Mouse (Mus musculus): ENCODE data around the gene Glb1l. TPM values are rescaled to one million over a fixed set of nuclear protein-coding genes. Genes with fewer than 3 reads are reported as not detected.

Gene Glb1l
- 14.7 and 15.0 TPM in 2 replicates for polyA plus RNA-seq (2014; fragmentation: Nextera tagmentation; extraction: Ambion mirVana)

- peak within 1 kb of the TSS; percentile 92 for H3K4me2 ChIP-seq (ENCODE audit: low read depth)
- no peak within 1 kb of the TSS for H3K27ac ChIP-seq (ENCODE audit: low read depth, low read length)
- H3K4me1 ChIP-seq (ENCODE audit: control insufficient read depth, insufficient read depth, low read length) = peaks cover 14% of the 10 kb centered on the region
- WGBS = 7% methylated on average over 42 of the region's 42 CpGs
- no peaks in the 10 kb centered on the region for H3K9me3 ChIP-seq (ENCODE audit: control insufficient read depth, low read length)
- ATAC-seq (ENCODE audit: insufficient read depth, low FRiP score, low TSS enrichment) (peak; percentile 96), DNase-seq (ENCODE audit: low spot score) (peak; percentile 95)
- peak within 1 kb of the TSS; percentile 93 for H3K9ac ChIP-seq (ENCODE audit: low read length)
- peak within 1 kb of the TSS; percentile 95 for H3K4me3 ChIP-seq (ENCODE audit: low read depth, low read length)
- peaks cover 10% of the 10 kb centered on the region for H3K36me3 ChIP-seq (ENCODE audit: control insufficient read depth, insufficient read depth, low read length)
- H3K27me3 ChIP-seq (ENCODE audit: control insufficient read depth, insufficient read depth, low read length) = no peaks in the 10 kb centered on the region
Measured at GRCm38 (mm10) chr1:75210136-75211087, at the start of gene Glb1l, which contains the start of gene Stk16. Gene Glb1l (minus strand): TSS chr1:75210813. Gene Stk16 (plus strand): TSS chr1:75210838.

GRCm38 (mm10) chr1:75255516-75256046 lies 45.0 kb upstream of the Glb1l start:
- ATAC-seq (ENCODE audit: insufficient read depth, low FRiP score, low TSS enrichment) = no peak

GRCm38 (mm10) chr1:75254625-75255013 lies 44.0 kb upstream of the Glb1l start:
- no peak for ATAC-seq (ENCODE audit: insufficient read depth, low FRiP score, low TSS enrichment)
- no peak overlapping the region for H3K9ac ChIP-seq (ENCODE audit: low read length)

More at GRCm38 (mm10) chr1:75255516-75256046, 45.0 kb upstream of the Glb1l start:
- peaks cover 2% of the 10 kb centered on the region; the same call in 1 of the 2 replicates for H3K4me1 ChIP-seq (ENCODE audit: control insufficient read depth, insufficient read depth, low read length)
- DNase-seq (ENCODE audit: low spot score) = no peak
- H3K4me2 ChIP-seq (ENCODE audit: low read depth) = no peak overlapping the region
- 70% methylated on average over 10 of the region's 10 CpGs for WGBS
- H3K4me3 ChIP-seq (ENCODE audit: low read depth, low read length) = no peak overlapping the region
- H3K36me3 ChIP-seq (ENCODE audit: control insufficient read depth, insufficient read depth, low read length) = no peaks in the 10 kb centered on the region
- no peaks in the 10 kb centered on the region for H3K27me3 ChIP-seq (ENCODE audit: control insufficient read depth, insufficient read depth, low read length)
- no peak overlapping the region for H3K9ac ChIP-seq (ENCODE audit: low read length)
- no peaks in the 10 kb centered on the region for H3K9me3 ChIP-seq (ENCODE audit: control insufficient read depth, low read length)
- no peak overlapping the region for H3K27ac ChIP-seq (ENCODE audit: low read depth, low read length)

GRCm38 (mm10) chr1:75253849-75254624 lies 43.4 kb upstream of the Glb1l start:
- no peaks in the 10 kb centered on the region for H3K36me3 ChIP-seq (ENCODE audit: control insufficient read depth, insufficient read depth, low read length)
- no peak overlapping the region for H3K9ac ChIP-seq (ENCODE audit: low read length)
- WGBS = 67% methylated on average over 16 of the region's 16 CpGs
- no peak overlapping the region for H3K4me3 ChIP-seq (ENCODE audit: low read depth, low read length)
- no peak overlapping the region for H3K4me2 ChIP-seq (ENCODE audit: low read depth)
- ATAC-seq (ENCODE audit: insufficient read depth, low FRiP score, low TSS enrichment) (0 out of 2 replicates have a peak, but pooled peaks have one; percentile 32), DNase-seq (ENCODE audit: low spot score) (peak; percentile 81)
- H3K9me3 ChIP-seq (ENCODE audit: control insufficient read depth, low read length) = no peaks in the 10 kb centered on the region
- no peaks in the 10 kb centered on the region for H3K27me3 ChIP-seq (ENCODE audit: control insufficient read depth, insufficient read depth, low read length)
- no peak overlapping the region for H3K27ac ChIP-seq (ENCODE audit: low read depth, low read length)
- peaks cover 2% of the 10 kb centered on the region; the same call in 1 of the 2 replicates for H3K4me1 ChIP-seq (ENCODE audit: control insufficient read depth, insufficient read depth, low read length)

More at GRCm38 (mm10) chr1:75254625-75255013, 44.0 kb upstream of the Glb1l start:
- WGBS = 73% methylated on average over 8 of the region's 8 CpGs
- no peak overlapping the region for H3K4me3 ChIP-seq (ENCODE audit: low read depth, low read length)
- no peaks in the 10 kb centered on the region for H3K9me3 ChIP-seq (ENCODE audit: control insufficient read depth, low read length)
- H3K27me3 ChIP-seq (ENCODE audit: control insufficient read depth, insufficient read depth, low read length) = no peaks in the 10 kb centered on the region
- H3K4me2 ChIP-seq (ENCODE audit: low read depth) = no peak overlapping the region
- no peak for DNase-seq (ENCODE audit: low spot score)
- peaks cover 2% of the 10 kb centered on the region; the same call in 1 of the 2 replicates for H3K4me1 ChIP-seq (ENCODE audit: control insufficient read depth, insufficient read depth, low read length)
- no peaks in the 10 kb centered on the region for H3K36me3 ChIP-seq (ENCODE audit: control insufficient read depth, insufficient read depth, low read length)
- H3K27ac ChIP-seq (ENCODE audit: low read depth, low read length) = no peak overlapping the region

GRCm38 (mm10) chr1:75253029-75253428 lies 42.4 kb upstream of the Glb1l start:
- H3K27me3 ChIP-seq (ENCODE audit: control insufficient read depth, insufficient read depth, low read length) = no peaks in the 10 kb centered on the region
- no peak overlapping the region for H3K4me3 ChIP-seq (ENCODE audit: low read depth, low read length)
- no peak overlapping the region for H3K9ac ChIP-seq (ENCODE audit: low read length)
- ATAC-seq (ENCODE audit: insufficient read depth, low FRiP score, low TSS enrichment) (no peak), DNase-seq (ENCODE audit: low spot score) (no peak)
- WGBS = 76% methylated on average over 16 of the region's 16 CpGs
- no peak overlapping the region for H3K4me2 ChIP-seq (ENCODE audit: low read depth)
- H3K9me3 ChIP-seq (ENCODE audit: control insufficient read depth, low read length) = no peaks in the 10 kb centered on the region
- H3K36me3 ChIP-seq (ENCODE audit: control insufficient read depth, insufficient read depth, low read length) = no peaks in the 10 kb centered on the region
- H3K27ac ChIP-seq (ENCODE audit: low read depth, low read length) = no peak overlapping the region
- peaks cover 2% of the 10 kb centered on the region; the same call in 1 of the 2 replicates for H3K4me1 ChIP-seq (ENCODE audit: control insufficient read depth, insufficient read depth, low read length)

- H3K36me3 ChIP-seq (ENCODE audit: control insufficient read depth, insufficient read depth, low read length) = no peaks in the 10 kb centered on the region
- no peak overlapping the region for H3K9ac ChIP-seq (ENCODE audit: low read length)
- H3K27ac ChIP-seq (ENCODE audit: low read depth, low read length) = no peak overlapping the region
- DNase-seq (ENCODE audit: low spot score) (no peak), ATAC-seq (ENCODE audit: insufficient read depth, low FRiP score, low TSS enrichment) (no peak)
- H3K9me3 ChIP-seq (ENCODE audit: control insufficient read depth, low read length) = no peaks in the 10 kb centered on the region
- H3K4me2 ChIP-seq (ENCODE audit: low read depth) = no peak overlapping the region
- H3K27me3 ChIP-seq (ENCODE audit: control insufficient read depth, insufficient read depth, low read length) = no peaks in the 10 kb centered on the region
- WGBS = 70% methylated on average over 13 of the region's 13 CpGs
- peaks cover 2% of the 10 kb centered on the region; the same call in 1 of the 2 replicates for H3K4me1 ChIP-seq (ENCODE audit: control insufficient read depth, insufficient read depth, low read length)
- H3K4me3 ChIP-seq (ENCODE audit: low read depth, low read length) = no peak overlapping the region
Measured at GRCm38 (mm10) chr1:75252308-75252707, 41.7 kb upstream of the Glb1l start.

GRCm38 (mm10) chr1:75251112-75251970 lies 40.7 kb upstream of the Glb1l start:
- no peak overlapping the region for H3K9ac ChIP-seq (ENCODE audit: low read length)
- no peak overlapping the region for H3K4me3 ChIP-seq (ENCODE audit: low read depth, low read length)
- H3K36me3 ChIP-seq (ENCODE audit: control insufficient read depth, insufficient read depth, low read length) = no peaks in the 10 kb centered on the region
- H3K27ac ChIP-seq (ENCODE audit: low read depth, low read length) = no peak overlapping the region
- no peaks in the 10 kb centered on the region for H3K27me3 ChIP-seq (ENCODE audit: control insufficient read depth, insufficient read depth, low read length)
- DNase-seq (ENCODE audit: low spot score) = peak; percentile 78
- peak; percentile 52 for ATAC-seq (ENCODE audit: insufficient read depth, low FRiP score, low TSS enrichment)
- peak overlapping the region; percentile 21 for H3K4me2 ChIP-seq (ENCODE audit: low read depth)
- WGBS = 7% methylated on average over 22 of the region's 22 CpGs
- peaks cover 2% of the 10 kb centered on the region; the same call in 1 of the 2 replicates for H3K4me1 ChIP-seq (ENCODE audit: control insufficient read depth, insufficient read depth, low read length)
- no peaks in the 10 kb centered on the region for H3K9me3 ChIP-seq (ENCODE audit: control insufficient read depth, low read length)
